Mouse (Mus musculus) heart, postnatal 10 days (tissue): Measurements from ENCODE around the gene Smarcad1. TPM values are rescaled to one million over a fixed set of nuclear protein-coding genes. Genes with fewer than 3 reads are reported as not detected.

Experiments
- DNase-seq, 2 experiments: peaks; one replicate each; pipeline ENCODE4 v3.0.0; 2021
- intact Hi-C: fragments of 180-260 bp; cut with DNase I; formaldehyde crosslinking; loops from one replicate; pipeline ENCODE4 v1.15.1; 2025
- total RNA-seq, 2 experiments: library from RNA; stranded (reverse); gene quantifications; 2 replicates each; pipeline ENCODE4 v1.2.3; 2021

Gene Smarcad1
- total RNA-seq, 2 experiments from 2014 or later = 27.9 to 34.9 TPM

GRCm38 (mm10) chr6:65075201-65075600 is 32.8 kb downstream of the Smarcad1 start:
- intact Hi-C loops = loop anchor here (5.0 kb wide), 1 partner anchor 388 kb away; no protein-coding TSS in a partner anchor
- DNase-seq = no peak

GRCm38 (mm10) chr6:65079139-65079538 is 36.8 kb downstream of the Smarcad1 start:
- DNase-seq = peak; percentile 10 to 21
- intact Hi-C loops = loop anchor here (5.0 kb wide), 1 partner anchor 392 kb away; no protein-coding TSS in a partner anchor

- no peak for DNase-seq
- intact Hi-C loops = no loop called here
Observed at GRCm38 (mm10) chr6:65114902-65115301, 72.5 kb downstream of the Smarcad1 start.

- intact Hi-C loops = no loop called here
- DNase-seq = no peak
Observed at GRCm38 (mm10) chr6:65117540-65117939, 75.2 kb downstream of the Smarcad1 start.

- peak; percentile 43 to 71 for DNase-seq
- intact Hi-C loops = loop anchor here (1.0 to 10.0 kb wide), 3 partner anchors 327 to 1407 kb away; no protein-coding TSS in a partner anchor
Observed at GRCm38 (mm10) chr6:65126074-65126726, 83.8 kb downstream of the Smarcad1 start.

- DNase-seq = no peak
- intact Hi-C loops = no loop called here
Observed at GRCm38 (mm10) chr6:65132376-65132775, 90.0 kb downstream of the Smarcad1 start.

GRCm38 (mm10) chr6:65137802-65138201 is 95.4 kb downstream of the Smarcad1 start:
- intact Hi-C loops = no loop called here
- DNase-seq = no peak

- no peak for DNase-seq
- intact Hi-C loops = no loop called here
Observed at GRCm38 (mm10) chr6:65138243-65138642, 95.9 kb downstream of the Smarcad1 start.

GRCm38 (mm10) chr6:65140082-65140749 is 97.8 kb downstream of the Smarcad1 start:
- intact Hi-C loops = no loop called here
- no peak for DNase-seq

- no peak for DNase-seq
- intact Hi-C loops = no loop called here
Observed at GRCm38 (mm10) chr6:65140750-65141243, 98.4 kb downstream of the Smarcad1 start.

- no peak for DNase-seq
- intact Hi-C loops = no loop called here
Observed at GRCm38 (mm10) chr6:65142316-65142715, 99.9 kb downstream of the Smarcad1 start.

- DNase-seq = peak; percentile 14 to 16
Observed at GRCm38 (mm10) chr6:65144621-65145205, 102.3 kb downstream of the Smarcad1 start, which contains the start of gene Hpgds. Gene Hpgds (minus strand): TSS chr6:65144908.

GRCm38 (mm10) chr6:65146363-65146762 is 104.0 kb downstream of the Smarcad1 start:
- intact Hi-C loops = no loop called here

More at GRCm38 (mm10) chr6:65144621-65145205, 102.3 kb downstream of the Smarcad1 start, which contains the start of gene Hpgds:
- intact Hi-C loops = no loop called here

GRCm38 (mm10) chr6:65150703-65151102 is 108.3 kb downstream of the Smarcad1 start:
- intact Hi-C loops = no loop called here
- DNase-seq = no peak

More at GRCm38 (mm10) chr6:65146363-65146762, 104.0 kb downstream of the Smarcad1 start:
- DNase-seq = no peak

- intact Hi-C loops = no loop called here
- no peak for DNase-seq
Observed at GRCm38 (mm10) chr6:65153570-65153969, 111.2 kb downstream of the Smarcad1 start.

- no peak for DNase-seq
- intact Hi-C loops = no loop called here
Observed at GRCm38 (mm10) chr6:65157042-65157441, 114.7 kb downstream of the Smarcad1 start.

- DNase-seq = no peak
- intact Hi-C loops = no loop called here
Observed at GRCm38 (mm10) chr6:65159381-65159942, 117.1 kb downstream of the Smarcad1 start.

GRCm38 (mm10) chr6:65164137-65164536 is 121.8 kb downstream of the Smarcad1 start:
- intact Hi-C loops = no loop called here
- peak in 1 of 2 experiments; percentile 7 for DNase-seq

- peak; percentile 7 to 35 for DNase-seq
- intact Hi-C loops = no loop called here
Observed at GRCm38 (mm10) chr6:65164977-65165376, 122.6 kb downstream of the Smarcad1 start.
